Mouse (Mus musculus): Measurements from ENCODE around the gene Gpr12. TPM values are rescaled to one million over a fixed set of nuclear protein-coding genes. Genes with fewer than 3 reads are reported as not detected.
"Not testable (repeated sequence)": the region's sequence is repeated elsewhere in the genome, so short reads cannot be mapped to it uniquely, and the experiment has no call there.

The Gpr12 gene
- total RNA-seq, 2 experiments from 2014 or later = 28.1 to 32.2 TPM

DNA sequence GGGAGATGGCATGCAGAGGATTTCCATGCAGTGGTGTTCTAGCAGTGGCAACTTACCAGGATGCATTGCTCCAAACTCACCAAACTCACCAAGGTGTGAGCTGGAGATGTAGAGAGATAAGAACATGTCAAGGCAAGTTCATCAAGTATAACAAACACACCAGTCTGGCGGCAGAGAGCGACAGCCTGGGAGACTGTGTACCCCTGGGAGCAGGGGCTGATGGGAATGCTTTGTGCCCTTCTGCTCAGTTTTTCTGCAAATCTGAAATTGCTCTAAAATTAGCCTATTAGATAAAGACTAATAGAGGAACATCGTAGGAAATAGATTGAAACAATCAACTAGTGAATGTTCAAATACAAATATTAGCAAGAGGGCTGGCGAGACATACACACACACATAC lies 6.6 kb upstream of the Gpr12 start:
- intact Hi-C loops (cut with DNase I) = no loop called here
- DNase-seq (ENCODE audit: low spot score in 2 of 2) = no peak

- intact Hi-C loops (cut with DNase I) = no loop called here
- no peak for DNase-seq (ENCODE audit: low spot score in 2 of 2)
Measured at GRCm38 (mm10) chr5:146590987-146591386, 5.9 kb upstream of the Gpr12 start.

- no peak for DNase-seq (ENCODE audit: low spot score in 2 of 2)
- intact Hi-C loops (cut with DNase I) = no loop called here
Measured at GRCm38 (mm10) chr5:146586357-146587070, 1.5 kb upstream of the Gpr12 start.

DNA sequence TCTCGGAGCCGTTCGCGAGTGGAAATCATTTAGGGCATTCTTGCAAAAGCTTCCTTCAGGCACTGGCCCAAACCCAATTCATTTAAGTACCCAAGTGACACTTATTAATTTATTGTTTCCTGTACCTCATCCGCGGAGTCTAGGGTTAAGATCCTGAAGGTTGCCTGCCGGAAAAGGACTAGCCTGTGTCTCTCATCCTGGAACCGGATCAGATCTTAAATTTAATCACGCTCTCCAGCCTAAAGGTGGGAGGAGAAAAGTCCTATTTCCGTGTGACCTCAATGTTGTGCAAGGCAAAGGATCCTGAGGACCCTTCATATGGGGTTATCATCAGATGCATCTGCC lies 240 bp upstream of the Gpr12 start:
- intact Hi-C loops (cut with DNase I) = loop anchor here (2.0 kb wide), 1 partner anchor 44 kb away; no protein-coding TSS in a partner anchor
- no peak for DNase-seq (ENCODE audit: low spot score in 2 of 2)

GRCm38 (mm10) chr5:146584156-146584477 lies 922 bp downstream of the Gpr12 start:
- intact Hi-C loops (cut with DNase I) = loop anchor here (2.0 to 5.0 kb wide), 2 partner anchors 45 to 88 kb away; no protein-coding TSS in a partner anchor
- peak; percentile 19 to 52 for DNase-seq (ENCODE audit: low spot score in 2 of 2)

GRCm38 (mm10) chr5:146576668-146577067 lies 8.4 kb downstream of the Gpr12 start:
- DNase-seq (ENCODE audit: low spot score in 2 of 2) = no peak
- intact Hi-C loops (cut with DNase I) = no loop called here

DNA sequence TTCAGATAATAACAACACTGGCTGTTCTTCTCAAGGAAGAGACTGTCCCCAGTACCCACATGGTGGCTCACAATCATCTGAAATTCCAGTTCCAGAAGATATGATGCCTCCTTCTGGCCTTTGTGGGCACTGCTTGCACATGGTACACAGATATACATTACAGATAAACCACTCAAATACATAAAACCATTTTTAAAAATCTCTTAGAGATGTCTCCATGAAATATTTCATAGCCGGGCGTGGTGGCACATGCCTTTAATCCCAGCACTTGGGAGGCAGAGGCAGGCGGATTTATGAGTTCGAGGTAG lies 12.3 kb downstream of the Gpr12 start:
- intact Hi-C loops (cut with DNase I) = not testable (repeated sequence)

DNA sequence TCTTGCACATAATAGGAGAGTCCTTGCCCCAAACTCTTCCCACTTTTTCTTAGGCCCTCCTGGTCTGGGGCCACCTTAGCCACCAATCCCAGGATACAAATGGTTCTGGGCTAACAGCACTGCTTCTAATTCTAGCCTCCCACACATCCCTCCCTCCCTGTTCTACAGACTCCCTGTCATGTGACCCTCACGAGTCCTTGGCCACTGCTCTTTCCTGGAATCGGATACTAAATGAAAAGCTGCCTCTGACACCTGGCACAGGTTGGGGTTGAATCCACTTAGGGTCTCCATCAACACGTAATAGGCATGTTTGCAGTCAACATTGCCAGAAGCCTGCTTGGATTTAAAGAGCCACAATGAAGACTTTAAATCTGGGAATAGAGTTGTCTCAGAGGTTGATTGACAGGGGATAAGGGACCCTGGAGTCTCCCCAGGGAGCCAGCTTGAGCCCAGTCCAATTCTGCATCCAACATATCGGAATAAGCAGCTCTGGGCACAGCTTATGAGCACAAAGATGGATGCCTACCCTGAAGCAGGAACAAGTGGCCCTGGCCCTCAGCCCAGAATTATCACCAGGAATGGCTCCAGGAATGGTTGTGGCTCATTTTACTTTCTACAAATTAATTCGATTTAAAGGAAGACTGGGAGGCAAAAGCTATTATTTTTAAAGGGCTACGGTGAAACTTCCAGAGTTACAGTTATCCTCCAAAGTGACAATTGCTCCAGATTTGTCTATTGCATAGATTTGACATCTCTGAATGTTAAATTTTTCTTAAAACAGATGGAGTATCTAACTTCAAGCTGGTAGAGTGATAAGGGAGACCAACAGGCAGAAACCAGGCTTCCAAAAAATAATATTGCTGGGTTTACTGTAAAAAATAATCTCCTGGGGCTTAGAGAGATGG lies 13.0 kb downstream of the Gpr12 start:
- intact Hi-C loops (cut with DNase I) = not testable (repeated sequence)
- DNase-seq (ENCODE audit: low spot score in 2 of 2) = peak; percentile 50 to 82

More for the DNA sequence above, 12.3 kb downstream of the Gpr12 start:
- DNase-seq (ENCODE audit: low spot score in 2 of 2) = not testable (repeated sequence)

DNA sequence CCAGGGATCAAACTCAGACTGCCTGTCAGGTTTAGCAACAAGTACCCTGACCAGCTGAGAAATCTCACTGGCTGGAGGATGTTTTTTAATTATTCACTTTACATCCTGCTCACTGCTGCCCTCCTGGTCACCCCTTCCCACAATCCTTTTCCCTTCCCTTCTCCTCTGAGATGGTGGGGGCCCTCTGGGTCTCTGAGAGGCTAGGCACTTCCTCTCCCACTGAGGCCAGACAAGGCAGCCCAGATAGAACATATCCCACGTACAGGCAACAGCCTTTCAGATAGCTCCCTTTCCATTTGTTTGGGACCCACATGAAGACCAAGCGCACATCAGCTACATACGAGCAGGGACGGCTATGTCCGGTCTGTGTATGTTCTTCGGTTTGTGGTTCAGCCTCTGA lies 14.9 kb downstream of the Gpr12 start:
- intact Hi-C loops (cut with DNase I); DNase-seq (ENCODE audit: low spot score in 2 of 2): not testable (repeated sequence)

GRCm38 (mm10) chr5:146567054-146567453 lies 18.0 kb downstream of the Gpr12 start:
- intact Hi-C loops (cut with DNase I) = no loop called here
- no peak for DNase-seq (ENCODE audit: low spot score in 2 of 2)

DNA sequence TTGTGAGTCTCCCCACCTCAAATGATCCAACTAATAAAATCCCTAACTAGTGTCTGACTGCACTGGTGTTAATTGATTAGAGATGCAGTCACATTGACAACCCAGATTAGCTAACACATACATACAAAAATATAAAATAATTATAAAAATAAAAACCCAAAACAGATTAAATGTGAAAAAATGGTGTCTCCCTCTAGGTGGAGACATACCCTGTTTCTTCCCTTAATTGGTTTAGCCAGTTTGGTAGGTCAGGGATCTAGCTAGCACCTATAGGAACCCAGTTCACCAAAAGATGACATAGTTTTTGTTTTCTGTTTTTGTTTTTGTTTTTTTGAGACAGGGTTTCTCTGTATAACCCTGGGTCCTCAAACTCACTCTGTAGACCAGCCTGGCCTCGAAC lies 20.8 kb downstream of the Gpr12 start:
- no peak for DNase-seq (ENCODE audit: low spot score in 2 of 2)
- intact Hi-C loops (cut with DNase I) = loop anchor here (5.0 kb wide), 1 partner anchor 108 kb away; no protein-coding TSS in a partner anchor

DNA sequence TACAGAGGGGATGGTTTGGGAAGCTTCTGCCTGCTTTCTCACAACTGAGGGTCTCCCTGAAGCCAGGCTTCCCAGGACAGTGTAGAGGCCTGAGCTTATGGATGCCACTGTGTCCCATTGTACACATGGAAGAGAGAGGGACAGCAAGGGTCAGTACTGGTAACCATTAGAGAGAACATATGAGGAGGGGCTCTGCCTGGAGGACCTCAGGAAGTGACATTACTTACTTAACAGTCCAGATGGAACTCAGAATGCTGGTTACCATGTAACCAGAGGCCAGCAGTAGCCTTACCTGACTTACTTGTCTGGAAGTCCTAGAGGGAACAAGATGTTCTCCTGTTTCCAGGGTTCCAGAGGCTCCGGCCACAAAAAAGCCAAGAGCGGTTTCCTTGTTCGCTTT lies 29.2 kb downstream of the Gpr12 start, which contains the start of gene Gm3415:
Gene Gm3415, plus strand, starts transcription at position 301 of the 400 bp plus-strand sequence.
- intact Hi-C loops (cut with DNase I); DNase-seq (ENCODE audit: low spot score in 2 of 2): not testable (repeated sequence)

DNA sequence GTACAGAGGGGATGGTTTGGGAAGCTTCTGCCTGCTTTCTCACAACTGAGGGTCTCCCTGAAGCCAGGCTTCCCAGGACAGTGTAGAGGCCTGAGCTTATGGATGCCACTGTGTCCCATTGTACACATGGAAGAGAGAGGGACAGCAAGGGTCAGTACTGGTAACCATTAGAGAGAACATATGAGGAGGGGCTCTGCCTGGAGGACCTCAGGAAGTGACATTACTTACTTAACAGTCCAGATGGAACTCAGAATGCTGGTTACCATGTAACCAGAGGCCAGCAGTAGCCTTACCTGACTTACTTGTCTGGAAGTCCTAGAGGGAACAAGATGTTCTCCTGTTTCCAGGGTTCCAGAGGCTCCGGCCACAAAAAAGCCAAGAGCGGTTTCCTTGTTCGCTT lies 47.7 kb downstream of the Gpr12 start, which contains the start of gene Gm3409:
Gene Gm3409, plus strand, starts transcription at position 301 of the 400 bp plus-strand sequence.
- DNase-seq (ENCODE audit: low spot score in 2 of 2); intact Hi-C loops (cut with DNase I): not testable (repeated sequence)

Other genes with a start within 250 kb of the Gpr12 start
- 10 to 100 TPM; 90.2 to 95.3 TPM for gene Wasf3, start 200.3 kb downstream of the Gpr12 start, total RNA-seq (2021)
- not detected for gene Gm6408, start 103.3 kb downstream of the Gpr12 start, total RNA-seq (2021)
- not detected for gene Gm6370, start 93.9 kb downstream of the Gpr12 start, total RNA-seq (2021)
- not detected for gene 4930449I24Rik, start 82.8 kb downstream of the Gpr12 start, total RNA-seq (2021)
- not detected for gene Gm3402, start 71.1 kb downstream of the Gpr12 start, total RNA-seq (2021)
- not detected for gene Gm3404, start 59.4 kb downstream of the Gpr12 start, total RNA-seq (2021)
- gene Gm3409, start 47.6 kb downstream of the Gpr12 start, total RNA-seq (2021) = not detected
- not detected for gene Gm3415, start 29.1 kb downstream of the Gpr12 start, total RNA-seq (2021)
- gene Usp12, start 209.8 kb upstream of the Gpr12 start, total RNA-seq (2021) = 10 to 100 TPM; 53.7 to 56.7 TPM
- gene Rpl21, start 247.7 kb upstream of the Gpr12 start, total RNA-seq (2021) = 100 to 1,000 TPM; 151 to 154 TPM

Data from left cerebral cortex, postnatal 25 days (tissue).